Mouse (Mus musculus): Measurements from ENCODE around the gene Tmbim1. TPM values are rescaled to one million over a fixed set of nuclear protein-coding genes. Genes with fewer than 3 reads are reported as not detected.
"Not testable (repeated sequence)": the region's sequence is repeated elsewhere in the genome, so short reads cannot be mapped to it uniquely, and the experiment has no call there.

The Tmbim1 gene
- total RNA-seq, 2 experiments from 2014 or later, result 19.4 to 22.0 TPM

- H3K4me3 ChIP-seq, result no peak overlapping the region
- intact Hi-C loops (cut with DNase I), result no loop called here
- no peak for DNase-seq (ENCODE audit: extremely low spot score in 1 of 2, low spot score in 2 of 2)
- no peak for TF ChIP-seq CTCF (IDR thresholded peaks at IDR 0.05)
- no peak overlapping the region for H3K27ac ChIP-seq
These were observed 33.2 kb upstream of the Tmbim1 start for GRCm38 (mm10) chr1:74338626-74339025.

DNA sequence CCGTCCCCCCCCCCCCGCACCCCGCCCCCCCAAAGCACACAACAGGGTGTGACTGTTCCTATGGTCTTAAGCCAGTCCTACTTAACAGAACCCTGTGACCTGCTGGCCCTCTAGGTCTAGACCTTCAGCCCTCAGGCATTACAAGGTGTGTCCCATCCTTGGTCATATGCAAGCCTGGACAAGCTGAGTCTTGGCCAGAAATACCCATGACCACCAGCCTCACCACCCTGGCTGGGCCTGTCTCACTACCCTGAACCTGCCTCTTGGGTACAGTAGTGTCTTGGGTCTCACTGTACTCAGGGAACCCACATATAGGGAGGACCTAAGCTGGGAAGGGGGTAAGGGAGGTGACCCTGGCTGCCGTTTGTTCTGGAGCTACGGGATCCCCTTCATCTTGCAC is 32.6 kb upstream of the Tmbim1 start:
- intact Hi-C loops (cut with DNase I), result no loop called here
- H3K4me3 ChIP-seq, result no peak overlapping the region

GRCm38 (mm10) chr1:74337241-74337771 is 31.9 kb upstream of the Tmbim1 start:
- Histone ChIP-seq H3K27ac (no peak overlapping the region), H3K4me3 (no peak overlapping the region)
- DNase-seq (ENCODE audit: extremely low spot score in 1 of 2, low spot score in 2 of 2), result no peak
- intact Hi-C loops (cut with DNase I), result no loop called here
- no peak for TF ChIP-seq CTCF (IDR thresholded peaks at IDR 0.05)

More for the DNA sequence above, 32.6 kb upstream of the Tmbim1 start:
- no peak for DNase-seq (ENCODE audit: extremely low spot score in 1 of 2, low spot score in 2 of 2)
- no peak overlapping the region for H3K27ac ChIP-seq
- no peak for TF ChIP-seq CTCF (IDR thresholded peaks at IDR 0.05)

GRCm38 (mm10) chr1:74335436-74336170 is 30.2 kb upstream of the Tmbim1 start:
- intact Hi-C loops (cut with DNase I), result no loop called here

DNA sequence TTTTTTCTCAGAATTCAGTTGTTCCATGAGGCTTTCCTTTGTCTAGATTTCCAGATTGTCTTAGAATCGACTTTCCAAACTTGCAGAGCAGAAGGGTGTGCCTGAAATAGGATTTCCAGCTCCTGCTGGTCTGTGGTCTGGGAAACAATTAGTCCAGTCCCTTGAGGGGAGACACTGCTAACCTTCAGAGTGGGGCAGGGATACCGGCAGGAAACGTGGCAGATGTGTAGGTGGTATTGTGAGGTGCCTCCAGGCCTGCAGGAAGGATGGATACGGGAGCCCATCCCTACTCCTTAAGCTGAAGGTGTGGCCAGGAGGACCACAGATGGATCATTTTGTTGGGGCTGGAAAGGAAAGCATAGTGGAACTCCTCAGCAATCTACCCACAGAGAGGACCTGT is 29.6 kb upstream of the Tmbim1 start:
- Histone ChIP-seq H3K4me3 (no peak overlapping the region), H3K27ac (no peak overlapping the region)
- DNase-seq (ENCODE audit: extremely low spot score in 1 of 2, low spot score in 2 of 2), result no peak
- TF ChIP-seq CTCF (IDR thresholded peaks at IDR 0.05), result no peak
- intact Hi-C loops (cut with DNase I), result no loop called here

More at GRCm38 (mm10) chr1:74335436-74336170, 30.2 kb upstream of the Tmbim1 start:
- no peak overlapping the region for H3K27ac ChIP-seq
- no peak for DNase-seq (ENCODE audit: extremely low spot score in 1 of 2, low spot score in 2 of 2)
- H3K4me3 ChIP-seq, result no peak overlapping the region
- no peak for TF ChIP-seq CTCF (IDR thresholded peaks at IDR 0.05)

GRCm38 (mm10) chr1:74334607-74335006 is 29.2 kb upstream of the Tmbim1 start:
- intact Hi-C loops (cut with DNase I), result no loop called here
- DNase-seq (ENCODE audit: extremely low spot score in 1 of 2, low spot score in 2 of 2), result no peak
- Histone ChIP-seq H3K4me3 (no peak overlapping the region), H3K27ac (peak overlapping the region; percentile 4; the same call in 1 of the 2 replicates)
- no peak for TF ChIP-seq CTCF (IDR thresholded peaks at IDR 0.05)

GRCm38 (mm10) chr1:74332930-74333329 is 27.5 kb upstream of the Tmbim1 start:
- DNase-seq (ENCODE audit: extremely low spot score in 1 of 2, low spot score in 2 of 2), result no peak
- H3K4me3 ChIP-seq, result peak overlapping the region; percentile 54
- TF ChIP-seq CTCF (IDR thresholded peaks at IDR 0.05), result no peak
- H3K27ac ChIP-seq, result peak overlapping the region; percentile 50
- intact Hi-C loops (cut with DNase I), result no loop called here

GRCm38 (mm10) chr1:74332241-74332763 is 26.9 kb upstream of the Tmbim1 start:
- intact Hi-C loops (cut with DNase I), result no loop called here
- DNase-seq (ENCODE audit: extremely low spot score in 1 of 2, low spot score in 2 of 2), result peak; percentile 96 to 97
- Histone ChIP-seq H3K27ac (peak overlapping the region; percentile 50), H3K4me3 (peak overlapping the region; percentile 54)
- peak; percentile 50 for TF ChIP-seq CTCF (IDR thresholded peaks at IDR 0.05)

DNA sequence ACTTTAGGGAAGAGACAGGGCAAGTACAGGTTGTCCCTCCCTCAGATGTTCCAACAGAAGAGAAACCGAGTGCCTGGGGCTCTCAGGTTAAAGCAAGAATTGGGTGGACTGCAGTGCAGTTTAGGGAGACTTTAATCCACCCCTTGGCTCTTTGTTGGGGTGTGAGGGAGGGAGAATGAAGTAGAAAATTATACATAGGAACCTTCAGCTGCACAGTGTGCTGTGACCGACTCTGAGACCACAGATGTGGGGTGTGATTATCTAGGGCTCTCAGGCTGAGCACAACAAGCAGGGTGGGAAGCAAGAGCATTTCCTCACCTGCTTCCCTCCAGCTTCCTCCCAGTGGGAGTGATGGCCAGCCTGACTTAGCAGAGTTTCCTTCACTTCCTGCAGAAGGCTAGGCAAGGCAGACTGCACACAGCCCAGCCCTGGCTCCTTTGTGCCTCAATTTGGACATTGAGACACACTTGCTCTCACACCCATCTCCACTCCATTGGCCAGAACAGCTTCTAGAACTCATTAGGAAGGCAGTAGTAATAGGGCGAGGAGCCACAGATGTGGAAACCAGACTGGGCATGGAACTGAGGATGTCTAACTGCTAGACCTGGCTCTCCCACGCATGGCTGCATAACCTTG is 25.7 kb upstream of the Tmbim1 start:
- H3K27ac ChIP-seq, result peak overlapping the region; percentile 50; the same call in 1 of the 2 replicates
- no peak for TF ChIP-seq CTCF (IDR thresholded peaks at IDR 0.05)
- no peak for DNase-seq (ENCODE audit: extremely low spot score in 1 of 2, low spot score in 2 of 2)
- H3K4me3 ChIP-seq, result no peak overlapping the region
- intact Hi-C loops (cut with DNase I), result no loop called here

DNA sequence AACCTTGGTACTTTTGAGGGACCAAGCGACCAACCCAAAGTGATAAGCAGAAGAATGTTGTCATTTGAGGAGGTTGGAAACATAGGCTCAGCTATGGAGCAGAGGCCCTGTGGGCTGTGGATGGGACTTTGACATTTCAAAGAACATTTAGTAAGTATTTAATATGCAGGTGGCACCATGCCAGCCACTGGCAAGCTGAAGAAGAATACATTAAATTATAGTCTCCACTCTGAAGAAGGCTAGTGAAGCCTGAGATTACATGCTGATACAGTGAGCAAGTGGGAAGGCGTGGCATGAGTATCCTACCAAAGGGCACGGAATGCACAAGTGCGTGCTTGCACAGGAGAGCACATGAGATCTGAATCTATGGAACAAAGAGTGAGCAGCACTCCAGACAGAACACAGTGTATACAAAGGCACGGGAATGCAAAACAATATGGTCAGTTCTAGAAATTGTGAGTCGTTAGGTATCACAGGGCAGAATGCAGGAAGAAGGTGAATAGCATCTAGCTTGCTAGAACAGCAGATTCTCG is 24.5 kb upstream of the Tmbim1 start:
- H3K4me3 ChIP-seq, result no peak overlapping the region
- no peak for TF ChIP-seq CTCF (IDR thresholded peaks at IDR 0.05)
- intact Hi-C loops (cut with DNase I), result no loop called here
- DNase-seq (ENCODE audit: extremely low spot score in 1 of 2, low spot score in 2 of 2), result no peak
- no peak overlapping the region for H3K27ac ChIP-seq

GRCm38 (mm10) chr1:74326916-74327315 is 21.5 kb upstream of the Tmbim1 start:
- intact Hi-C loops (cut with DNase I); H3K4me3 ChIP-seq; DNase-seq (ENCODE audit: extremely low spot score in 1 of 2, low spot score in 2 of 2); H3K27ac ChIP-seq: not testable (repeated sequence)
- TF ChIP-seq CTCF (IDR thresholded peaks at IDR 0.05), result peak; percentile 20

DNA sequence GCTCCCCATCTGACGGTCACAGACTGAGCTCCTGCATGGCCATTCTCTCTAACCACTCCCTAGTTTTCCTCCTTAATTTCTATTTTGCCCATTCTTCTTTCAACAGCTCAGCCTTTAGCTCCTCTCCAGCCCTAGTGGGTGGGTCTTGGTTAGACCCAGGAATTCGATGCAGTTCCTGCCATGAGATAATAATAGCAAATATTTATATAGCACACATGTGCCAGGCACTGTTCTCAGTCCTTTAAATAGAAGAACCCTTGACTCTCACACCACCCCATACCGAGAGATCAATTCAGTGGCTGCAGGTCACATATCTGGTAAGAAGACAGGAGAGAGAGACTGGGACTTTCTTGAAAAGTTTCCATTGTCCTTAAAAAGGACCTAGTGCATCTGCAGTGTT is 16.0 kb upstream of the Tmbim1 start:
- DNase-seq (ENCODE audit: extremely low spot score in 1 of 2, low spot score in 2 of 2), result no peak
- TF ChIP-seq CTCF (IDR thresholded peaks at IDR 0.05), result no peak
- intact Hi-C loops (cut with DNase I), result no loop called here
- H3K27ac ChIP-seq, result no peak overlapping the region
- no peak overlapping the region for H3K4me3 ChIP-seq

Measured in left cerebral cortex, adult 2 months (tissue).